Mouse (Mus musculus): ENCODE measurements around the gene Trim9.

- no peak for TF ChIP-seq CTCF (IDR thresholded peaks at IDR 0.05; ENCODE audit: borderline replicate concordance, insufficient read depth, low read length)
- TF ChIP-seq POLR2A (IDR thresholded peaks at IDR 0.05; ENCODE audit: low read depth, low read length), result no peak
These were observed 133.8 kb downstream of the Trim9 start for GRCm38 (mm10) chr12:70213601-70214000.
